ENCODE assay signal across 8 mouse cellular contexts in genomic region chr14:21052112-21052780, GRCm38 (mm10). TPM values are rescaled to one million over a fixed set of nuclear protein-coding genes. Genes with fewer than 3 reads are reported as not detected.
DNase-seq lines count a peak whose midpoint lies in the region; ATAC-seq lines count a peak whose summit lies in the region.

TSS of gene Ap3m1 (minus strand) at chr14:21052508.
TSS of gene Adk (plus strand) at chr14:21052574.

- WGBS in intestine, embryonic 14.5 days, result under 1% methylated on average over 48 of the region's 48 CpGs

- H3K4me3 ChIP-seq in intestine, embryonic 14.5 days (ENCODE audit: low read depth, low read length), result peak within 1 kb of the TSS; percentile 87

- H3K27ac ChIP-seq in intestine, embryonic 14.5 days (ENCODE audit: low read depth), result peak within 1 kb of the TSS; percentile 94

- no peaks in the 10 kb centered on the region for H3K27me3 ChIP-seq in intestine, embryonic 14.5 days (replicated peaks; ENCODE audit: control insufficient read depth, insufficient read depth, low read length)

- H3K9ac ChIP-seq in intestine, embryonic 14.5 days (ENCODE audit: low read length), result peak within 1 kb of the TSS; percentile 81

- H3K9me3 ChIP-seq in intestine, embryonic 14.5 days (ENCODE audit: control insufficient read depth, low read length), result no peaks in the 10 kb centered on the region

- peak; percentile 98 for ATAC-seq in intestine, embryonic 14.5 days (replicated peaks; ENCODE audit: low FRiP score, low TSS enrichment, low read depth)

- peaks cover 17% of the 10 kb centered on the region for H3K4me1 ChIP-seq in intestine, embryonic 14.5 days (replicated peaks; ENCODE audit: control insufficient read depth, insufficient read depth, low read length)

- H3K36me3 ChIP-seq in intestine, embryonic 14.5 days (ENCODE audit: control insufficient read depth, insufficient read depth, low read length), result no peaks in the 10 kb centered on the region

- intact Hi-C loops in left cerebral cortex, postnatal 14 days (cut with DNase I), result loop anchor here (5.0 kb wide), 2 partner anchors 35 to 60 kb away; no protein-coding TSS in a partner anchor

- H3K4me2 ChIP-seq in intestine, embryonic 14.5 days (ENCODE audit: low read length), result peak within 1 kb of the TSS; percentile 91

- DNase-seq in adrenal gland, adult 18-20 months (ENCODE audit: low spot score in 2 of 2), result peak; percentile 93 to 94
- peak; percentile 96 for DNase-seq in embryo, embryonic 11 days
- DNase-seq in gastrocnemius, postnatal 25 days, result peak; percentile 95
- peak; percentile 99 for DNase-seq in intestine, embryonic 14.5 days (ENCODE audit: low spot score)
- DNase-seq in left cerebral cortex, postnatal 14 days (ENCODE audit: low spot score in 2 of 2), result peak; percentile 91 to 94
- peak; percentile 96 for DNase-seq in mesoderm, embryonic 11.5 days (ENCODE audit: low read depth, low spot score)
- DNase-seq in right cerebral cortex, postnatal 36 days (ENCODE audit: low spot score in 2 of 2), result peak; percentile 86 to 89
- peak; percentile 98 for DNase-seq in yolk sac, embryonic 10.5 days (ENCODE audit: low spot score)

RNA-seq across cellular contexts. Expression of gene Ap3m1, which starts in this region (rescaled TPM):
- 10 to 100 TPM; 83.5 to 99.8 TPM for total RNA-seq in adrenal gland, adult 18-20 months (2021)
- 10 to 100 TPM; 32.5 to 34.9 TPM for total RNA-seq in gastrocnemius, postnatal 25 days (2021)
- polyA plus RNA-seq in intestine, embryonic 14.5 days (2014; fragmentation: Nextera tagmentation; extraction: Ambion mirVana), result 73.3 and 82.7 TPM in 2 replicates
- 10 to 100 TPM; 75.4 to 87.2 TPM for total RNA-seq in left cerebral cortex, postnatal 14 days (2021)

RNA-seq across cellular contexts. Expression of gene Adk, which starts in this region (rescaled TPM):
- total RNA-seq in adrenal gland, adult 18-20 months (2021), result 100 to 1,000 TPM; 116 to 142 TPM
- total RNA-seq in gastrocnemius, postnatal 25 days (2021), result 100 to 1,000 TPM in 1 of 2 experiments, 10 to 100 TPM in 1; 96.4 to 109 TPM
- 180 TPM in 2 replicates for polyA plus RNA-seq in intestine, embryonic 14.5 days (2014; fragmentation: Nextera tagmentation; extraction: Ambion mirVana)
- total RNA-seq in left cerebral cortex, postnatal 14 days (2021), result 10 to 100 TPM; 69.5 to 77.7 TPM

Comparison
In these comparisons a context has a peak if more than half of its experiments do, and no peak if none do; other contexts are left out.
1. Peak in every context shown above with its lines: DNase-seq, ATAC-seq, H3K4me3 ChIP-seq and H3K27ac ChIP-seq.